Mouse (Mus musculus) layer of hippocampus, adult 9-11 months (tissue): ENCODE measurements around the gene Calhm6.

Experiments
- DNase-seq: peaks from one replicate; pipeline ENCODE4 v3.0.0; 2022

Calhm6 gene

GRCm38 (mm10) chr10:34127392-34128378 lies at the start of gene Calhm6:
Calhm6 (minus strand) TSS chr10:34127984.
- peak; percentile 5 for DNase-seq

DNA sequence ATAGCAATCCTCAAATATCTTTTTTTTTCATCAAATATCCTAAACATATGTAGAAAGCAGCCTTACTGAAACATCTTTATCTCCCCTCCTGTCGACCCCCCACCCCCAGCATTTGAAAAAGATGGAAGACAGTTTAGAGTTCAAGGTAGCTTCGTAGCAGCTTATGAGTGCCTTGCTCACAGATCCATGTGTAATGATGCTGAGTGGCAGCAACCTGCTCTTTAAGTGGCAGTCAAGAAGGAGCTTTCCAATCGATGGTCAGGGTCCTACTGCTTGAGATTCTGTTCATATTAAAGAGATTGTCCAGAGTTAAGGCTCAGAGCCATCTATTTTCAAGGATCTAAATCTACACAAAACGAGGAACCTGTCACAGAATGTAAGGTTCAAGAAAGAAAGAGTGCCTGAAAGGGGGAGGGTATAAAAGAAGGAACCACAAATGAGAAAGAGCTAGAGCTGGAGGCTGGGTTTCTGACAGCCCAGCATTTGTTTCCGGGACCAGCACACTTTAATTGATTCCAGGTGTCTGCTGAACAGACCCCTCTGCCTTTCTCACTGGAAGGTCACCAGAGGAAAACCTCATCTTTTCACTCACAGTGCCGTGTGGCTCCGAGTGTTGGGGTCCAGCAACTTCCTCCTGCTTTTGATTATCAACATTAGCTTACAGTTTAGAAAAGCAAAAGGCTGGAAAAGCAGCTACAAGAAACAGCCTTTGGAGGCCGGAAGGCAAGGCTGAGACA lies 48.3 kb upstream of the Calhm6 start:
- DNase-seq, result no peak

- no peak for DNase-seq
Measured at GRCm38 (mm10) chr10:34172663-34173282, 45.0 kb upstream of the Calhm6 start.

DNA sequence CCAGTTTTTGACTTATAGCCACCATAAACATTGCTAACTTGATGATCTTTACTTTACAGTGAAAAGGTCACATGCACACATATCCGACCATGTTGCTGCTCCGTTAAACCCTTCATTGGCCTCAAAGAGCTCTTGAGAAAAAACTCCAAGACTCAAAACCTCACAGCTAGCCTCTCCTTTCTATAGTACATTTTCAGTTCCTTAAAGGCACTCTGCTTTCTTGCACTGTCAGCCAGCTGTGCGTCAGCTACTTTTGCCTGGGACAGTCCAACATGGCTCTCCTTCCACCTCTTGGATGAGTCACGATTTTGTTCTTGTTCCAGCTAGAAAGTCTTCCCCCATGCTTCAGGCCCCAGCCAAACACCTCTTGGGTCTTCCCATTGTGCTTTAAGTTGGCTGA lies 43.9 kb upstream of the Calhm6 start:
- DNase-seq, result peak; percentile 18

GRCm38 (mm10) chr10:34171191-34171590 lies 43.4 kb upstream of the Calhm6 start:
- no peak for DNase-seq

GRCm38 (mm10) chr10:34166971-34167370 lies 39.2 kb upstream of the Calhm6 start:
- no peak for DNase-seq

- no peak for DNase-seq
Measured at GRCm38 (mm10) chr10:34155796-34156554, 28.2 kb upstream of the Calhm6 start.

DNA sequence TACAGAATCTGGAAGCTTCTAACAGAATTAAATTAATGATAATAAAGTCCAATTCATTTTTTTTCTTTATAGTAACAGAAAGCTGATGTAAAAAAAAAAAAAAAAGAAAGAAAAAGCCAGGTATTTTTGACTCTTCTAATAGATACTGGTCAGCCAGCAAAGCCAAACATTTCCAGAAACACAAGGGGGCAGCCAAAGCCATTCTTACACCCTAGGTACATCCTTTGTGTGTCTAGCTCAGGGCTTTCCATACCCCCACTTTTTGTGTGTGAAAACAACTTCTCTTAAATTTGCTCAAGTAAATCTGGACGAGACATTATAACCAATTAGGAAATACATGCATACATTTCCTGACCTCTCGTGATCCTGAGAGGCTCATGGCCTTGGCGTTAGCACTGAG lies 24.0 kb upstream of the Calhm6 start:
- no peak for DNase-seq

GRCm38 (mm10) chr10:34150454-34150853 lies 22.7 kb upstream of the Calhm6 start:
- DNase-seq, result no peak

GRCm38 (mm10) chr10:34149772-34150171 lies 22.0 kb upstream of the Calhm6 start:
- no peak for DNase-seq

DNA sequence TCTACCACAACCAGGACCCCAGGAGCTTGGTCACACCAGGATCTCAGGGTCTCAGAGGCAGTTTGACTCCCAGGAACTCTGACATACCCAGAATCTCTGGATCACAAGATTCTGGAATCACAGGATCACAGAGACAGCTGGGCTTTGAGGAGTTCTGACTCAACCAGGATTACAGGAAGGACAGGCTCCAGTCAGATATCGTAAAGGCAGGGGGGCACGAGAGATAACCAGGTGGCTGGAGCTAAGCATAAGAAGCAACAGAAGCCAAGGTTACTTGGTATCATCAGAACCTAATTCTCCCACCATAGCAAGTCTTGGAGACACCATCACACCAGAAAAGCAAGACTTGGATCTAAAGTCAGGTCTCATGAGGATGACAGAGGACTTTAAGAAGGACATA lies 13.9 kb upstream of the Calhm6 start:
- DNase-seq, result no peak

GRCm38 (mm10) chr10:34139768-34140167 lies 12.0 kb upstream of the Calhm6 start:
- no peak for DNase-seq

DNA sequence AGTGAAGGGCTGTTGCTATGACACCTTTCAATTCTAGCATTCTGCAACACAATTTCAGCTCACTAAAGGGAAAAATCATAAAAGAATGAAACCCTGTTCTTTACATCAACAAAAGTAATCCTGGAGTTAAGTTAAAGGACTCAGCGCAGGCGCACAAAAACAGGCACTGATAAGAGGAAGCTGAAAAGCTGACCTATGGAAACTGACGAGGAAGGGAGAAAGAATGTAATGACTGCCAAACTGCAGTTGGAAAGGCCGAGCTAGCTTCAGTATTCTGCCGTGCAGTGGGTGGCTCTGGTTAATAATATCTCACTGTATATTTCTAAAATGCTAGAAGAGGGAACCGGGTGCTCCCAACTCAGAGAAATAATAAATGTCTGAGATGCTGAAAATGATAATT lies 10.2 kb upstream of the Calhm6 start:
- no peak for DNase-seq

DNA sequence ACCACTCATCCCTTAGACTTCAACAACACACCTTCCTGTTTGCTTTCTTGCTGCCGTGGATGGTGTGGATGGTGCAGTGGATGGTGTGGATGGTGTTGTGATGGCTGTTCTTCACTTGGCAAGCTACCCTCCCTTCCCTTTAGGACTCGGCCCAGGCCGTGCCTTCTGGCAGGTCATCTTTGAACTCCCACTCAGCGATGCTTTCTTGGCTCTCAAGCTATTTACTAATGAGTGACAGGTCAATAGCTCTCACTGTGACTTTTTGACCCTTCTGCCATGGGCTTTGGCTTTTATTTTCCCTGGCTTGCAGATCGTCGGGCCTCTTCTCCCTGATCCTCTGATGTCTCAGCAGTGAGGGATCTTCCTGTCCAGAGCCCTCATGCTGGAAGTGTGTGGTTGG lies 8.6 kb upstream of the Calhm6 start:
- no peak for DNase-seq

- no peak for DNase-seq
Measured at GRCm38 (mm10) chr10:34131356-34131755, 3.6 kb upstream of the Calhm6 start.

DNA sequence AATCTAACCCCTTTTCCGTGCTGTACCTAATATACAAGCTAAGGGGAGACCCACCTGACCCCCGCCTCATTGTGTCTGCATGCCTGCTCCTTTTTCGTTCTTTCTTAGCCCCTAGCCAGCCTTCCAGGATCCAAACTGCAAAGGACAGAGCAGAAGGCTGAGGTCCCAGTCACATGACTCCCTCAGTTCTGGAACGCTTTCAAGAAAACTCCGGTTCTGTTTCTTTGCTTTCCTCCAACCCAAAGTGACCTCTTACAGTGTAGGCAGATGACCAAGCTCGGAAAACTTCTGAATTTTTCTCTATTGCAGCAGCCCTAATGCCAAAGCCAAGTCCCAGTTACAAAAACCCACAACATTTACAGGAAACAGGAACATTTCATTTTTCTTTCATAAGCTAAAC lies 607 bp upstream of the Calhm6 start:
- DNase-seq, result no peak

DNA sequence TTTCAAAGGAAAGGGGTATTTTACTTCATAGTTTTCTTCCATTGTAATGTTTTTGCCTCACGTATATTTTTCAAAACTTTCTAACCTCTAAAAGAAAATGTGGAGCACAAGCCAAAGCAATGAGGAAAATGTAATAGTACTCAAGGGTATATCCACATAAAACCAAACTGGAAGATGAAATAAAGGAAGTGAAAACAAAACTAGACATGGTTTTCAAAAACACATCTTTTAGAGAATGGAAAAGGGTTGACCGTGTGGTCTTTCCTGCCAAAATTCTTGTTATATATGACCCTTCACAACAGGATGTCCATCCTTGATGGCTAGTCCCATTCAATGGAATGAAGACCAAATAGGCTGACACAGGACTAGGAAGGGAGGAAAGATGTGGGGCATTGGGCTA lies 9.4 kb downstream of the Calhm6 start:
- DNase-seq, result no peak

DNA sequence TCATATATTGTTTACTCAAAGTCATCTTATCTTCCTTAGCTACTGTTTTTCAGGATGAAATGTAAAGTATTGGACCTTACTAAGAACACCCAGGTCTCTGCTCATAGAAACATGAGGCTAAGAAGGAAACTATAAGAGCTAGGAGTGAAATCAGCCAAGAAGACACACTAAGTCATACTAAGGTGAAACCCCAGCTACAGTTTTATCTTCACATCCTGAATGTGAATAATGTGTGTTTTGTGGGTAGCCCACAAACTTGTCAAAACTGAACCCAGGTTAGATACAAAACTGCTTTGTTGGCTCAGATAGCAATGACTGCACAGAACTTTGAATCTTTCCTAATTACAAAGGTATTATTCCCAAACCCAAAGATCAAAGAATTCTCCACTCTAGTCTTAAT lies 10.0 kb downstream of the Calhm6 start:
- no peak for DNase-seq

- DNase-seq, result no peak
Measured at GRCm38 (mm10) chr10:34117131-34117530, 10.7 kb downstream of the Calhm6 start.

DNA sequence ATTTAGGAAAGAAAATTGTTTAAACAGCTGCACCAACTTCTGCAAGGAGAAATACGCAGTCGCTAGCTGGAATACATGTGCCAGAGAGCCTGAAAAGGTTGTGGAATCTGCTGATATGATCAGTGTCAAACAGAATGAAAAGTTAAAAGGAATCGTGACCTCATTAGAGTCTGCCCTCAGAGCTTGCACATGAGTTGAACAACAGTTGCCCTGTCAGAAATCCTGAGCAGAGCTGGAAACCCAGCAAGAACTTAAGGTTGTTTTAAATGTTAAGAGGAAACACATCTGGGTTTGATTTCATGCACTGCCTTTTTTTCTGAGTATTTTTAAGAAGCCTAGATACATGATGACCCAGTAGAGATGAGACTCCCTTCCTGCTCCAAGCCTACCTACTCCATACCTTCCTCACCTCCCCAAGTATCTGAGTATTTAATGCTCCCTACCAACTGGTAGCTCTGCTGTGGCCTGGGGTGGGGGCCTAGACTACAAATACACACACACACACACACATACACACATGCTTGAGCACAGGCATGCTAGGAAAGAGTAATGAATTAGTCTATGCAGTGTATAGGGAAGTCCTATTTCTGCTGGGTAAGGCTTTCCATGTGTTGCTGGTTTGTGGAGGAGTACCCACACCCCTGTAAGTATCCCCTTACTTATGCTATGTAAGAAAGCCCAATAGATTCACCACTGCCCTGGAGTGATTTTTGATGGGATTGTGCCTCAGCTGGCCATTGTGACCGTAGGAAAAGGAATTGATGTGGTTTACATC lies 15.6 kb downstream of the Calhm6 start:
- DNase-seq, result no peak

DNA sequence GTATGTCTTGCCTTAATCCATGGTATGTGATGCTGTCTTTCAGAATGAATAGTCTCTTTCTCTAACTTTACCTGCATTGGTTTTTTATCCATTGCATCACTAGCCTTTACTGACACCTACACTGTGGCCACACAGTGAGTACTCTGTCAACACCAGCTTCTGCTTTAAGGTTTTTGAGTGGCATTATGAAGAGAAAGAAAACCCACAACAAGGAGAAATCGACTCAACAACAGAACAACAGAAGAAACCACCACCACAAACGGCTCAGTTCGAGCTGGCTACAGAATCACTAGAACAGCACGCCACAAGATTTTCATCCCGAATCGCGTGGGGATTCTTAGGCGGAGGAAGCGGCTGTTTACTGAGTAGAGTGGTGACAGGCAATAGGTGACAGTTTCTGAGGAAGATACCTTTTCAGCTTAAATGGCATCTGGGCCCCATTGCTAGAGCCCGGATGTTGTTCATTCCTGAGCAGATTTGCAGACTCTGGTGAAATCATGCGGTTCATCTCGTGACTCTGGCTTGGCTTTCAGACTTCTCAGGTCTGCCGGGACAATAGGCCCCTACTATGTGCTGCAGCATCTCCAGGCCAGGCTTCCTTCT lies 16.8 kb downstream of the Calhm6 start:
- DNase-seq, result no peak
